ENCODE assay signal across 22 mouse cellular contexts in the genomic region with DNA sequence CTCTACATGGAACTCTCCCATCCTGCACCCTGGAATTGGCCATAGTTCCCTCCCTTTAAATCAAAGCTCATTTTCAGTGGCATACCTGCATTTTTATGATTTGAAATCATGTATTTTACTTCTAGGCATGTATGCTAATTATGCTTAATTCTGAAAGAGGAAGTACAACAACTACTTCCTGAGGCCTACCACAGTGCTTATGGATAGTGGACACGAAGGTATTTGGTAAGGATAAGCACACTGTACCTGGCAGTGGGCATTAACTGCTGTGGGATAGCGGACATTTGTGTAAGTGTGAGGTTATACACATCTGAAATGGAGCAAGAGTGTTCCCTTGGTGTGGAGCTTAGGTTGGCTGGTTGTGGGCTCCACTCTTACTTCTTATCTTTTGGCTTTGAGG. TPM values are rescaled to one million over a fixed set of nuclear protein-coding genes. Genes with fewer than 3 reads are reported as not detected.
DNase-seq lines count a peak whose midpoint lies in the region; ATAC-seq and TF ChIP-seq lines count a peak whose summit lies in the region.
"Had no signal": no experiment of that assay in that cellular context is flagged by ENCODE, and none has a peak within 500 bp of the region (broad histone marks: within the 10 kb centered on the region; RNA-seq: fewer than 3 reads in every experiment).

No protein-coding gene starts in this region.

- H3K27me3 ChIP-seq in liver, embryonic 13.5 days: no peaks in the 10 kb centered on the region
- H3K27me3 ChIP-seq in liver, postnatal 0 days (ENCODE audit: insufficient read depth, low read length): no peaks in the 10 kb centered on the region
- H3K27me3 ChIP-seq: hindbrain, embryonic 12.5 days; limb, embryonic 12.5 days; midbrain, embryonic 12.5 days had no signal

- 0 out of 2 replicates have a peak overlapping the region, but pooled peaks have one; percentile 18 for H3K27ac ChIP-seq in liver, embryonic 13.5 days
- peak overlapping the region; percentile 72 for H3K27ac ChIP-seq in brown adipose tissue, adult 24 weeks (replicated peaks; ENCODE audit: low read depth, low read length)
- H3K27ac ChIP-seq in liver, postnatal 0 days (ENCODE audit: low read depth): peak overlapping the region; percentile 73
- H3K27ac ChIP-seq: forebrain, embryonic 10.5 days; hindbrain, embryonic 12.5 days; limb, embryonic 12.5 days; midbrain, embryonic 12.5 days; stomach, postnatal 0 days had no signal

- H3K4me1 ChIP-seq in liver, embryonic 13.5 days (replicated peaks): peaks cover 44% of the 10 kb centered on the region
- peaks cover 17% of the 10 kb centered on the region for H3K4me1 ChIP-seq in brown adipose tissue, adult 24 weeks (ENCODE audit: control insufficient read depth, insufficient read depth, insufficient read length, low read length)
- H3K4me1 ChIP-seq in liver, postnatal 0 days (ENCODE audit: insufficient read depth): peaks cover 33% of the 10 kb centered on the region

- WGBS in liver, embryonic 13.5 days (ENCODE audit: insufficient replicate concordance): 43% methylated on average over 2 of the region's 2 CpGs
- 48% methylated on average over 2 of the region's 2 CpGs for WGBS in liver, postnatal 0 days (ENCODE audit: insufficient replicate concordance)

- DNase-seq in liver, embryonic 13.5 days: no peak
- no peak for DNase-seq in liver
- DNase-seq in liver, postnatal 0 days: no peak
- no peak for DNase-seq in spleen, adult 12 weeks (ENCODE audit: low spot score)
- DNase-seq in frontal cortex, adult 2 months (ENCODE audit: extremely low spot score in 1 of 2, low spot score in 1 of 2): no peak
- DNase-seq in natural killer cell, adult 2 months (ENCODE audit: low spot score in 2 of 2): no peak
- DNase-seq: adrenal gland, postnatal 25 days; cerebellum, adult 11-12 months; cerebellum, postnatal 14 days; embryo, embryonic 11 days; gastrocnemius, postnatal 10 days; kidney, postnatal 36 days; layer of hippocampus, adult 9-11 months; lung, adult 2 months; lung, postnatal 4 days; right cerebral cortex, postnatal 14 days had no signal

- no peak overlapping the region for H3K9ac ChIP-seq in liver, embryonic 13.5 days
- H3K9ac ChIP-seq in liver, postnatal 0 days (replicated peaks): no peak overlapping the region
- H3K9ac ChIP-seq: hindbrain, embryonic 12.5 days; limb, embryonic 12.5 days; midbrain, embryonic 12.5 days had no signal

- H3K9me3 ChIP-seq in liver, embryonic 13.5 days (replicated peaks): no peaks in the 10 kb centered on the region; the same call in 1 of the 2 replicates
- no peaks in the 10 kb centered on the region for H3K9me3 ChIP-seq in liver, postnatal 0 days (ENCODE audit: low read length)
- H3K9me3 ChIP-seq: hindbrain, embryonic 12.5 days; limb, embryonic 12.5 days; midbrain, embryonic 12.5 days had no signal

- H3K36me3 ChIP-seq in liver, embryonic 13.5 days: peaks cover 9% of the 10 kb centered on the region
- peaks cover 4% of the 10 kb centered on the region for H3K36me3 ChIP-seq in liver, postnatal 0 days (replicated peaks; ENCODE audit: insufficient read depth, low read length)

- no peak overlapping the region for H3K4me3 ChIP-seq in liver, embryonic 13.5 days (replicated peaks)
- no peak overlapping the region for H3K4me3 ChIP-seq in brown adipose tissue, adult 24 weeks (ENCODE audit: insufficient read depth, low read depth, low read length)
- H3K4me3 ChIP-seq in liver, postnatal 0 days (ENCODE audit: low read depth, low read length): no peak overlapping the region
- H3K4me3 ChIP-seq: forebrain, embryonic 10.5 days; hindbrain, embryonic 12.5 days; limb, embryonic 12.5 days; midbrain, embryonic 12.5 days had no signal

- TF ChIP-seq CTCF in liver, postnatal 0 days (IDR thresholded peaks at IDR 0.05; ENCODE audit: low read depth): no peak

- no peak for TF ChIP-seq EP300 in liver, postnatal 0 days (IDR thresholded peaks at IDR 0.05; ENCODE audit: low read depth)

- no peak overlapping the region for H3K4me2 ChIP-seq in liver, embryonic 13.5 days
- 0 out of 2 replicates have a peak overlapping the region, but pooled peaks have one; percentile 4 for H3K4me2 ChIP-seq in liver, postnatal 0 days (ENCODE audit: low read depth, low read length)
- H3K4me2 ChIP-seq: hindbrain, embryonic 12.5 days; limb, embryonic 12.5 days; midbrain, embryonic 12.5 days had no signal

- ATAC-seq in liver, embryonic 13.5 days (ENCODE audit: low read depth): no peak
- ATAC-seq in liver, postnatal 0 days: 0 out of 2 replicates have a peak, but pooled peaks have one; percentile 34

RNA-seq across cellular contexts. Expression of gene Ppm1a, which starts 11.0 kb away (rescaled TPM):
- 25.6 and 25.8 TPM in 2 replicates for polyA plus RNA-seq in liver, embryonic 13.5 days (2015; fragmentation: Nextera tagmentation; extraction: Ambion mirVana)
- 216 and 221 TPM in 2 replicates for polyA plus RNA-seq in brown adipose tissue, adult 24 weeks (2012; ENCODE audit: insufficient read depth, insufficient read length, missing spikeins)
- polyA plus RNA-seq in liver, postnatal 0 days (2015; fragmentation: Nextera tagmentation; extraction: Ambion mirVana): 36.1 and 42.8 TPM in 2 replicates
- 182 and 198 TPM in 2 replicates for polyA plus RNA-seq in frontal cortex, adult 2 months (2012; rRNA removed)

Comparison
In these comparisons a context has a peak if more than half of its experiments do, and no peak if none do; other contexts are left out.
1. H3K27ac ChIP-seq: peak in every context shown above with its lines; median percentile 73 in liver, postnatal 0 days; 72 in brown adipose tissue, adult 24 weeks; 18 in liver, embryonic 13.5 days.